14 mouse cellular contexts compared by ENCODE assay signal in genomic region chr8:115903853-115904420, GRCm38 (mm10).
DNase-seq lines count a peak whose midpoint lies in the region; ATAC-seq and TF ChIP-seq lines count a peak whose summit lies in the region.
"Had no signal": no experiment of that assay in that cellular context is flagged by ENCODE, and none has a peak within 500 bp of the region (broad histone marks: within the 10 kb centered on the region; RNA-seq: fewer than 3 reads in every experiment).

No protein-coding gene starts in this region.

- H3K9ac ChIP-seq in heart, embryonic 16.5 days (ENCODE audit: low read length), result no peak overlapping the region
- H3K9ac ChIP-seq in liver, postnatal 0 days (replicated peaks), result no peak overlapping the region
- H3K9ac ChIP-seq: intestine, embryonic 15.5 days; neural tube, embryonic 13.5 days had no signal

- H3K27me3 ChIP-seq in heart, embryonic 16.5 days (ENCODE audit: control insufficient read depth, insufficient read depth, low read length), result no peaks in the 10 kb centered on the region
- H3K27me3 ChIP-seq in heart, embryonic 10.5 days (ENCODE audit: insufficient read depth, poor library complexity, severe bottlenecking), result no peaks in the 10 kb centered on the region
- H3K27me3 ChIP-seq in liver, postnatal 0 days (ENCODE audit: insufficient read depth, low read length), result no peaks in the 10 kb centered on the region
- H3K27me3 ChIP-seq: intestine, embryonic 15.5 days; neural tube, embryonic 13.5 days had no signal

- H3K4me2 ChIP-seq in heart, embryonic 16.5 days (ENCODE audit: low read depth, low read length), result no peak overlapping the region
- no peak overlapping the region for H3K4me2 ChIP-seq in liver, postnatal 0 days (ENCODE audit: low read depth, low read length)
- H3K4me2 ChIP-seq: intestine, embryonic 15.5 days; midbrain, embryonic 11.5 days; neural tube, embryonic 13.5 days had no signal

- no peak for DNase-seq in heart, embryonic 10.5 days (ENCODE audit: low spot score)
- DNase-seq in ovary, adult 18-20 months (ENCODE audit: low spot score), result peak; percentile 3
- DNase-seq in ovary, postnatal 14 days (ENCODE audit: low spot score), result no peak
- peak; percentile 81 to 89 for DNase-seq in cerebellum, postnatal 10 days
- peak; percentile 8 to 12 for DNase-seq in kidney, postnatal 4 days
- DNase-seq in spleen, postnatal 14 days (ENCODE audit: low spot score in 2 of 2), result no peak
- DNase-seq in liver, postnatal 0 days, result no peak
- DNase-seq: adrenal gland, postnatal 14 days; gastrocnemius, postnatal 25 days had no signal

- H3K36me3 ChIP-seq in heart, embryonic 16.5 days (ENCODE audit: control insufficient read depth, insufficient read depth), result no peaks in the 10 kb centered on the region
- H3K36me3 ChIP-seq in heart, embryonic 10.5 days, result no peaks in the 10 kb centered on the region
- H3K36me3 ChIP-seq in liver, postnatal 0 days (replicated peaks; ENCODE audit: insufficient read depth, low read length), result no peaks in the 10 kb centered on the region
- H3K36me3 ChIP-seq: intestine, embryonic 15.5 days; neural tube, embryonic 13.5 days had no signal

- TF ChIP-seq CTCF in liver, postnatal 0 days (IDR thresholded peaks at IDR 0.05; ENCODE audit: low read depth), result no peak

- H3K4me1 ChIP-seq in heart, embryonic 16.5 days (ENCODE audit: control insufficient read depth, insufficient read depth, low read length), result no peaks in the 10 kb centered on the region
- no peaks in the 10 kb centered on the region for H3K4me1 ChIP-seq in heart, embryonic 10.5 days
- H3K4me1 ChIP-seq in liver, postnatal 0 days (ENCODE audit: insufficient read depth), result no peaks in the 10 kb centered on the region
- H3K4me1 ChIP-seq: intestine, embryonic 15.5 days; neural tube, embryonic 13.5 days had no signal

- 0 out of 2 replicates have a peak, but pooled peaks have one; percentile 14 for ATAC-seq in heart, embryonic 16.5 days (replicated peaks; ENCODE audit: extremely low read depth, insufficient read depth, low FRiP score)
- no peak for ATAC-seq in liver, postnatal 0 days
- ATAC-seq: intestine, embryonic 15.5 days had no signal

- no peak overlapping the region for H3K4me3 ChIP-seq in heart, embryonic 16.5 days (ENCODE audit: low read length)
- H3K4me3 ChIP-seq in heart, embryonic 10.5 days, result no peak overlapping the region
- H3K4me3 ChIP-seq in liver, postnatal 0 days (ENCODE audit: low read depth, low read length), result no peak overlapping the region
- H3K4me3 ChIP-seq: intestine, embryonic 15.5 days; neural tube, embryonic 13.5 days had no signal

- no peaks in the 10 kb centered on the region for H3K9me3 ChIP-seq in heart, embryonic 16.5 days (replicated peaks; ENCODE audit: control insufficient read depth, low read length)
- no peaks in the 10 kb centered on the region for H3K9me3 ChIP-seq in heart, embryonic 10.5 days
- no peaks in the 10 kb centered on the region for H3K9me3 ChIP-seq in liver, postnatal 0 days (ENCODE audit: low read length)
- H3K9me3 ChIP-seq: intestine, embryonic 15.5 days; neural tube, embryonic 13.5 days had no signal

- WGBS in heart, embryonic 16.5 days, result 61% methylated on average over 6 of the region's 6 CpGs
- 70% methylated on average over 6 of the region's 6 CpGs for whole genome bisulfite sequencing in heart, embryonic 10.5 days
- 63% methylated on average over 6 of the region's 6 CpGs for WGBS in liver, postnatal 0 days (ENCODE audit: insufficient replicate concordance)

- TF ChIP-seq EP300 in liver, postnatal 0 days (IDR thresholded peaks at IDR 0.05; ENCODE audit: low read depth), result no peak

- no peak overlapping the region for H3K27ac ChIP-seq in heart, embryonic 16.5 days (ENCODE audit: low read length)
- no peak overlapping the region for H3K27ac ChIP-seq in heart, embryonic 10.5 days
- H3K27ac ChIP-seq in liver, postnatal 0 days (ENCODE audit: low read depth), result no peak overlapping the region
- H3K27ac ChIP-seq: intestine, embryonic 15.5 days; neural tube, embryonic 13.5 days; stomach, postnatal 0 days had no signal

Comparison
In these comparisons a context has a peak if more than half of its experiments do, and no peak if none do; other contexts are left out.
1. DNase-seq: peak in ovary, adult 18-20 months (single experiment), cerebellum, postnatal 10 days (2 of 2) and kidney, postnatal 4 days (2 of 2); none in heart, embryonic 10.5 days (single experiment), ovary, postnatal 14 days (single experiment), spleen, postnatal 14 days (0 of 2) and liver, postnatal 0 days (single experiment).